Mouse (Mus musculus): ENCODE results near the gene Aox4. TPM values are rescaled to one million over a fixed set of nuclear protein-coding genes. Genes with fewer than 3 reads are reported as not detected.

Gene Aox4
- total RNA-seq (2021): not detected
- long read RNA-seq, experiment 1: 0 reads
- long read RNA-seq, experiment 2: 0 reads

GRCm38 (mm10) chr1:58210203-58210602 lies at the start of gene Aox4:
TSS of gene Aox4 (plus strand) at chr1:58210397.
- intact Hi-C loops (cut with DNase I): no loop called here
- no peak for DNase-seq

- intact Hi-C loops (cut with DNase I): no loop called here
- DNase-seq: no peak
These were observed 40.3 kb upstream of the Aox4 start for GRCm38 (mm10) chr1:58169893-58170292.

GRCm38 (mm10) chr1:58188514-58189175 lies 21.6 kb upstream of the Aox4 start:
- DNase-seq: no peak
- intact Hi-C loops (cut with DNase I): no loop called here

GRCm38 (mm10) chr1:58194317-58194716 lies 15.9 kb upstream of the Aox4 start:
- intact Hi-C loops (cut with DNase I): no loop called here
- no peak for DNase-seq

GRCm38 (mm10) chr1:58194988-58195387 lies 15.2 kb upstream of the Aox4 start:
- intact Hi-C loops (cut with DNase I): no loop called here
- DNase-seq: no peak

- intact Hi-C loops (cut with DNase I): no loop called here
- DNase-seq: no peak
These were observed 14.7 kb upstream of the Aox4 start for GRCm38 (mm10) chr1:58195541-58195940.

GRCm38 (mm10) chr1:58197023-58197422 lies 13.2 kb upstream of the Aox4 start:
- no peak for DNase-seq
- intact Hi-C loops (cut with DNase I): no loop called here

GRCm38 (mm10) chr1:58198386-58198785 lies 11.8 kb upstream of the Aox4 start:
- DNase-seq: no peak
- intact Hi-C loops (cut with DNase I): no loop called here

GRCm38 (mm10) chr1:58212805-58213204 lies 2.6 kb downstream of the Aox4 start:
- intact Hi-C loops (cut with DNase I): no loop called here
- no peak for DNase-seq

GRCm38 (mm10) chr1:58213838-58214237 lies 3.6 kb downstream of the Aox4 start:
- intact Hi-C loops (cut with DNase I): no loop called here

GRCm38 (mm10) chr1:58215353-58215752 lies 5.2 kb downstream of the Aox4 start:
- DNase-seq: no peak

More at GRCm38 (mm10) chr1:58213838-58214237, 3.6 kb downstream of the Aox4 start:
- no peak for DNase-seq

GRCm38 (mm10) chr1:58215956-58216532 lies 5.8 kb downstream of the Aox4 start:
- intact Hi-C loops (cut with DNase I): no loop called here

More at GRCm38 (mm10) chr1:58215353-58215752, 5.2 kb downstream of the Aox4 start:
- intact Hi-C loops (cut with DNase I): no loop called here

GRCm38 (mm10) chr1:58221070-58221469 lies 10.9 kb downstream of the Aox4 start:
- DNase-seq: no peak
- intact Hi-C loops (cut with DNase I): no loop called here

More at GRCm38 (mm10) chr1:58215956-58216532, 5.8 kb downstream of the Aox4 start:
- DNase-seq: no peak

GRCm38 (mm10) chr1:58221879-58222278 lies 11.7 kb downstream of the Aox4 start:
- DNase-seq: no peak
- intact Hi-C loops (cut with DNase I): no loop called here

- intact Hi-C loops (cut with DNase I): no loop called here
- no peak for DNase-seq
These were observed 17.9 kb downstream of the Aox4 start for GRCm38 (mm10) chr1:58228086-58228485.

- DNase-seq: no peak
- intact Hi-C loops (cut with DNase I): no loop called here
These were observed 18.7 kb downstream of the Aox4 start for GRCm38 (mm10) chr1:58228916-58229315.

- DNase-seq: no peak
- intact Hi-C loops (cut with DNase I): no loop called here
These were observed 19.6 kb downstream of the Aox4 start for GRCm38 (mm10) chr1:58229774-58230173.

- intact Hi-C loops (cut with DNase I): no loop called here
- no peak for DNase-seq
These were observed 20.3 kb downstream of the Aox4 start for GRCm38 (mm10) chr1:58230542-58230941.

GRCm38 (mm10) chr1:58235405-58235804 lies 25.2 kb downstream of the Aox4 start:
- intact Hi-C loops (cut with DNase I): no loop called here
- DNase-seq: no peak

GRCm38 (mm10) chr1:58237527-58238299 lies 27.5 kb downstream of the Aox4 start:
- intact Hi-C loops (cut with DNase I): no loop called here

GRCm38 (mm10) chr1:58238440-58238839 lies 28.2 kb downstream of the Aox4 start:
- intact Hi-C loops (cut with DNase I): no loop called here
- DNase-seq: no peak

More at GRCm38 (mm10) chr1:58237527-58238299, 27.5 kb downstream of the Aox4 start:
- peak in 1 of 2 experiments; percentile 6 for DNase-seq

All from heart, postnatal 14 days (tissue).